Mouse (Mus musculus) hindbrain, embryonic 13.5 days (tissue): ENCODE data around the gene Dohh. TPM values are rescaled to one million over a fixed set of nuclear protein-coding genes. Genes with fewer than 3 reads are reported as not detected.
A peak's percentile ranks its signal among the peaks of the same experiment; 100 is the strongest.

Source experiments
- ATAC-seq: fragments of 200-750 bp; cut with Nextera tagmentation; 2 replicates; pipeline ENCODE4 v1.8.0; 2017; ENCODE audit warnings: moderate TSS enrichment; ENCODE audit not compliant: low FRiP score
- H3K27ac ChIP-seq: fragments of 300-500 bp; sonication (generic); 2 replicates; pipeline ENCODE4 v1.5.1; 2015; ENCODE audit warnings: inconsistent platforms, mild to moderate bottlenecking, moderate library complexity
- H3K27me3 ChIP-seq: fragments of 300-500 bp; sonication (generic); 2 replicates; pipeline ENCODE4 v1.6.1; 2015; ENCODE audit warnings: mild to moderate bottlenecking, inconsistent platforms
- H3K36me3 ChIP-seq: fragments of 300-500 bp; sonication (generic); 2 replicates; pipeline ENCODE4 v1.6.1; 2015; ENCODE audit warnings: mild to moderate bottlenecking, inconsistent platforms
- H3K4me1 ChIP-seq: fragments of 300-500 bp; sonication (generic); replicated peaks from 2 replicates; pipeline ENCODE4 v1.6.1; 2015; ENCODE audit warnings: inconsistent platforms
- H3K4me2 ChIP-seq: fragments of 300-500 bp; sonication (generic); 2 replicates; pipeline ENCODE4 v1.6.1; 2015; ENCODE audit warnings: inconsistent platforms, mild to moderate bottlenecking, moderate library complexity
- H3K4me3 ChIP-seq: fragments of 300-500 bp; sonication (generic); 2 replicates; pipeline ENCODE4 v1.5.1; 2015; ENCODE audit warnings: mild to moderate bottlenecking, inconsistent platforms
- H3K9ac ChIP-seq: fragments of 300-500 bp; sonication (generic); 2 replicates; pipeline ENCODE4 v1.6.1; 2015; ENCODE audit warnings: mild to moderate bottlenecking, inconsistent platforms
- H3K9me3 ChIP-seq: fragments of 300-500 bp; sonication (generic); 2 replicates; pipeline ENCODE4 v1.6.1; 2016; ENCODE audit warnings: inconsistent platforms
- WGBS: fragments of 180-500 bp; shearing (Covaris S2); methylation state at CpG from one replicate; pipeline ENCODE4 v1.1.7; 2015; 5-methylcytosine and 5-hydroxymethylcytosine counted together
- polyA plus RNA-seq: library from polyadenylated mRNA; unstranded; fragments of >200 nt; fragmentation: Nextera tagmentation; extraction: Ambion mirVana; gene quantifications from 2 replicates; pipeline ENCODE4 v1.2.1, GENCODE M21; 2015

The Dohh gene
- polyA plus RNA-seq, 1 experiment from 2014 or later = 72.1 TPM

DNA sequence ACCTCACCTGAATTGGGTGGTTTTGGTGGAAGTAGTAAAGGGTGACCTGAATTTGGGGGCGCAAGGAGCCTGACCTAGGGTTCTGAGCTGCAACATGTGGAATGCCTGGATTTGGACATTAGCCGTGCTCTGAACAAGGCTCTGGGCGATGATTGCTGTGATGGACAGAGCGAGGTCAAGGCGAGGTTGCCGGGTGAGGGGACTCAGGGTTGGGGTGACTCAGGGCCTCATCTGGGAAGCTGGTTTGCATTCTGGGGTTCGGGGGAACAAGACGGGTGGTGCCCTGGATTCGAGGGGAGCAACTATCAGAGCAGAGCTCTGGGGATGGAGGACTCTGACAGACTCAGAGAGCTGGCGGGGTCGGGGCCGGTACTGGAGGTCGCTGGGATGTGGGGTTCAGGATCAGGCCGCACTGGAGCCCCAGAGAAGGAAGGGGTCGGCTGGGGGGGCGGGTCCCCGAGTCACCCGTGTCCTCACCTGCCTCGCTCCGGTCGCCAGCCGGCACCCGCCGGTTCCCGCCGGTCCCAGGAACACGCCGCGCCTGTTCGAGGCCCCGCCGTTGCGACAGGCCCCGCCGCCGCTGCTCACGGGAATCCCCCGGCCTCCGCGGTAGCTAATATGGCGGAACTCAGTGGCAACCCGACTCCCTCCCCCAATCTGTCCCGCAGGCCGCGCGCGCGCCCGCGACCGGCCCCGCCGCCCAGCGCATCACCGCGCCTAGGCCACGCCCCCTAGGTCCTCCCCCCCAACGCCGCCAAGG lies 6.3 kb upstream of the Dohh start, which contains the start of gene Fzr1:
TSS of gene Fzr1 (minus strand) at position 724 of the 760 bp plus-strand sequence.
- H3K9ac ChIP-seq = peak within 1 kb of the TSS; percentile 95
- peak; percentile 76 for ATAC-seq
- H3K4me1 ChIP-seq = peaks cover 37% of the 10 kb centered on the region
- H3K27me3 ChIP-seq = no peaks in the 10 kb centered on the region
- peak within 1 kb of the TSS; percentile 85 for H3K27ac ChIP-seq
- no peaks in the 10 kb centered on the region for H3K9me3 ChIP-seq
- peak within 1 kb of the TSS; percentile 92 for H3K4me2 ChIP-seq
- peak within 1 kb of the TSS; percentile 74 for H3K4me3 ChIP-seq
- peaks cover 28% of the 10 kb centered on the region for H3K36me3 ChIP-seq
- under 1% methylated on average over 58 of the region's 59 CpGs for WGBS

DNA sequence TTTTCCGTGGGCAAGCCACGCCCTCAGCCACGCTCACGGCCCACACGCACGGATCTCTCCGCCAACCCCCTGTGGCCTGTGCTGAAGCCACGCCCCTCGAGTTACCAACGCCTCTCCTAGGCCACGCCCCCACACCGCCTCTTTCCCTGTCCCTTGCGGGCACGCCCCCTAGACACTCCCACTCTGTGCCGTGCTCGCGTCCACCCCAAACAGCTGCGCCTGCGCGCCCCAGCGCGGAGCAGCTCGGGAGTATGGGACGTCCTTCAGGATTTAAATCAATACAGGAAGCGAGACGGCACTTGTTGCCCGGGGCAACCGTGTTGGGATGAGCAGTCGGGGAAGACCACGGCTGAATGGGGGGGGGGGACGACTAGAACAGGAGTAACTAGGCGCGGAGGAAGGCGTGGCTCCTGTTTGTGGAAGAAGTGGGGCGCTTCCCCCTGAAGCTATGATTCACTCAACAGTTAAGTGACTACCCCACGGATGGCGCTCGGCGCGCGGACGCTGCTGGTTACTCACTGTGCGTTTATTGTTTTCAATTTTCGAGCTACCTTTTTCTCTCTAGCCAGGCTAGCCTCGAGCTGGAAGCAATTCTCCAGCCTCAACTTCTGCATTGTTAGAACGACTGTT lies 5.6 kb upstream of the Dohh start:
- WGBS = under 1% methylated on average over 46 of the region's 46 CpGs
- Histone ChIP-seq H3K36me3 (peaks cover 21% of the 10 kb centered on the region), H3K27ac (peak overlapping the region; percentile 85), H3K4me3 (peak overlapping the region; percentile 74), H3K4me2 (peak overlapping the region; percentile 92), H3K9me3 (no peaks in the 10 kb centered on the region), H3K9ac (peak overlapping the region; percentile 95), H3K4me1 (peaks cover 37% of the 10 kb centered on the region), H3K27me3 (no peaks in the 10 kb centered on the region)
- ATAC-seq = peak; percentile 96

DNA sequence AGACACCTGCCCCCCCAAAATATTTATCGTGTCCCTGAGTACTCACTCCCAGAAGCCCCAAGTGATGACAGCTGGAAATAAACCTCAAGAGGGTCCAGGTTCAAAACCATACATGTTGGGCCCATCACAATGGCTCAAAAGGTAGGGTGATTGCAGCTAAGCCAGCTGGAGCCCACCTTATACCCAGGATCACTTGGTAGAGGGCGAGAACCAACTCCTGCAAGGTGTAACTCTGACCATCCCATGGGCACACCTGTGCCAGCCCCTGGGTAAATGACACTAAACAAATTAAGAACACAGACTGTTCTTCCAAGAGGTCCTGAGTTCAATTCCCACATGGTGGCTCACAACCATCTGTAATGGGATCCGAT lies 5.1 kb upstream of the Dohh start:
- H3K4me3 ChIP-seq = peak overlapping the region; percentile 74
- 0 out of 2 replicates have a peak, but pooled peaks have one; percentile 3 for ATAC-seq
- WGBS = 63% methylated on average over 3 of the region's 3 CpGs
- H3K4me1 ChIP-seq = peaks cover 34% of the 10 kb centered on the region
- peak overlapping the region; percentile 92 for H3K4me2 ChIP-seq
- peak overlapping the region; percentile 95 for H3K9ac ChIP-seq
- H3K9me3 ChIP-seq = no peaks in the 10 kb centered on the region
- H3K27ac ChIP-seq = peak overlapping the region; percentile 85
- H3K36me3 ChIP-seq = peaks cover 16% of the 10 kb centered on the region
- no peaks in the 10 kb centered on the region for H3K27me3 ChIP-seq

DNA sequence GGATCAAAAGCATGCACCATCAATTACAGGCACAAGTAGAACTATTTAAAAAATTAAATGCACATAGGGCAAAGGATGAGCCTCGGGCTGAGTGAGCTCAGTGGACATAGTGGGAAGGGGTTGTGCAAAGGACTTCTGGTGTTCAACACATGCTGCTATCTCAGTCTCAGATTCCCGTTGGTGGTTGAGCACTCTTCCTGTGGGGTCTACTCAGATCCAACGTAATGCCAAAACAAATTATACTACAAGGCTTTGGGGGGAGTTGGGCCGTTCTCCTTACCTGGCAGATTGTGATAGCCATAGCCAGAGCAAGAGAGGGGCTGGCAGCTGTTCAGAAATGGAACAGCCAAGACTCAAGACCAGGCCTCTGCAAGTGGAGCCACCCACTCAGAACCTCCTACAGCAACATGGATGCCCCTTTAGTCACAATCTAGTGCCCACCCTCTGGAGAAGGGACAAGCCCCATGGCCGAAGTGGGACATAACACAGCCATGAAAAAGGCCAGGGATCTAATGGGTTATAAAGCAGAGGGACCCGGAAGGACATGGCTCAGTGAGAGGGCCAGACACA lies 4.3 kb upstream of the Dohh start:
- Histone ChIP-seq H3K36me3 (peaks cover 14% of the 10 kb centered on the region; the same call in 1 of the 2 replicates), H3K9ac (no peak overlapping the region), H3K27me3 (no peaks in the 10 kb centered on the region), H3K4me1 (peaks cover 37% of the 10 kb centered on the region), H3K4me3 (no peak overlapping the region), H3K27ac (no peak overlapping the region), H3K9me3 (no peaks in the 10 kb centered on the region), H3K4me2 (no peak overlapping the region)
- no peak for ATAC-seq
- WGBS = 95% methylated on average over 6 of the region's 6 CpGs

DNA sequence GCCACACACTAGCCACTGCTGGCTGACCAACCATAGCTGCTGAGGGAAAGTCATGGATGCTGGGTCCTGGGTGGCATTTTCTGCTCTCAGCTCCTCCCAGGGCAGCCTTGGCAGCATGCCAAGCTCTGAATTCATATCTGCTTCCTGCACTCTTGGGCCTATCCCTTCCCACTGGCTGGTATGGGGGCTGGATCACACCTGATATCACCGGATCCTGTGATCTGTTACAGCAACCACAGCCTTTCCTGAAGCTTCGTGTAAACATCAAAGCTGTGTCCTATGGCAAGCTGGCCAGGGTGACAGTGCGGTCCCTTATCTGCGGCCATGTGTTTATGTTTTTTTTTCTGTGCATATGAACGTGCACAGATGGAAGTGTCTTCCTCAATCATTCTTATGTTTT lies 2.2 kb upstream of the Dohh start:
- no peaks in the 10 kb centered on the region for H3K27me3 ChIP-seq
- no peak overlapping the region for H3K4me2 ChIP-seq
- no peak overlapping the region for H3K4me3 ChIP-seq
- H3K9ac ChIP-seq = peak overlapping the region; percentile 39; the same call in 1 of the 2 replicates
- H3K4me1 ChIP-seq = peaks cover 32% of the 10 kb centered on the region
- H3K27ac ChIP-seq = 0 out of 2 replicates have a peak overlapping the region, but pooled peaks have one; percentile 5
- 92% methylated on average over 5 of the region's 5 CpGs for WGBS
- ATAC-seq = no peak
- peaks cover 13% of the 10 kb centered on the region for H3K36me3 ChIP-seq
- H3K9me3 ChIP-seq = no peaks in the 10 kb centered on the region

DNA sequence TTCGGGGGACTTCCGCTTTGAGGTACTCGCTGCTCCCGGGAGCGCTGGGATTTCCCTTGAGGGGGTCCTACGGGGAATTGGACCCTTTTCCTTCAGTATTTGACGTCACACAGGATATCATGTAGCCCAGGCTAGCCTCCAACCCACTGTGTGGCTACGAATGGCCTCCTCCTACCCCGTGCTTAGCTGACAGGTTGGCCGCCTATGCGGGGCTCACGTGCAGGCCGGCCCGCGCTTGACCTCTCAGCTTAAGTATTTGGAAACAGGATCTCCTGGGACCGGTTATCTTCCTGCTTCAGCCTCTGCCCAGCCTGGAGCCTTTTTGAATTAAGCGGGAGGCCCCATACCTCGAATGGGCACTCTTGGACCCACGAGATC lies 366 bp downstream of the Dohh start:
- Histone ChIP-seq H3K4me1 (peaks cover 23% of the 10 kb centered on the region), H3K4me3 (peak overlapping the region; percentile 96), H3K36me3 (peaks cover 34% of the 10 kb centered on the region), H3K9me3 (no peaks in the 10 kb centered on the region), H3K27me3 (no peaks in the 10 kb centered on the region), H3K9ac (peak overlapping the region; percentile 90), H3K4me2 (peak overlapping the region; percentile 95), H3K27ac (peak overlapping the region; percentile 90)
- under 1% methylated on average over 19 of the region's 19 CpGs for WGBS
- ATAC-seq = peak; percentile 34

DNA sequence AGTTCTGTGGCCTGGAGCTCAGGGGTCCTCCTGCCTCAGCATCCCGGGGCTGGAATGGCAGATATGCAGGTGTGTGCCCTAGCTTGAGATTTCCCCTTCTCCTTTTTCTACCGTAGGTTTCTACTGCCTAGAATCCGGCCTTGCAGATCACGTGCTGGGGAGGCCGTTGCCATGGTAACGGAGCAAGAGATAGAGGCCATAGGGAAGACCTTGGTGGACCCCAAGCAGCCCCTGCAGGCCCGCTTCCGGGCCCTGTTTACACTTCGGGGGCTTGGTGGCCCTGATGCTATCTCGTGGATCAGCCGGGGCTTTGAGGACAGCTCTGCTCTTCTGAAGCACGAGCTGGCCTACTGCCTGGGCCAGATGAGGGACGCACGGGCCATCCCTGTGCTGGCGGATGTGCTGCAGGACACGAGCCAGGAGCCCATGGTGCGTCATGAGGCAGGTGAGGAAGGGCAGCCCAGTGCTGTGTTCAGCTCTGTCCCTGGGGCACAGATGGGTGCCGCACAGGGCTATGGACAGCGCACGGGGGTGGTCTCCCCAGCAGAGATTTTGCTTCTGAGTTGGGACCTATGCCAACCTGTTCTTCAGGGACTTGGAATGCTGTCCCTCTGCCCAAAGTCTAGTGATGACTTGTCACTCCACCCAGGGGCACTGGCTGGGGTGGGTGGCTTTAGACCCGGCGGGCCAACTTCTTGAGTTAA lies 1.5 kb downstream of the Dohh start:
- no peaks in the 10 kb centered on the region for H3K27me3 ChIP-seq
- peak overlapping the region; percentile 95 for H3K4me2 ChIP-seq
- no peak for ATAC-seq
- H3K4me3 ChIP-seq = peak overlapping the region; percentile 96
- H3K9me3 ChIP-seq = no peaks in the 10 kb centered on the region
- peaks cover 36% of the 10 kb centered on the region for H3K36me3 ChIP-seq
- no peak overlapping the region for H3K27ac ChIP-seq
- peaks cover 27% of the 10 kb centered on the region for H3K4me1 ChIP-seq
- WGBS = 84% methylated on average over 22 of the region's 22 CpGs
- peak overlapping the region; percentile 90 for H3K9ac ChIP-seq

DNA sequence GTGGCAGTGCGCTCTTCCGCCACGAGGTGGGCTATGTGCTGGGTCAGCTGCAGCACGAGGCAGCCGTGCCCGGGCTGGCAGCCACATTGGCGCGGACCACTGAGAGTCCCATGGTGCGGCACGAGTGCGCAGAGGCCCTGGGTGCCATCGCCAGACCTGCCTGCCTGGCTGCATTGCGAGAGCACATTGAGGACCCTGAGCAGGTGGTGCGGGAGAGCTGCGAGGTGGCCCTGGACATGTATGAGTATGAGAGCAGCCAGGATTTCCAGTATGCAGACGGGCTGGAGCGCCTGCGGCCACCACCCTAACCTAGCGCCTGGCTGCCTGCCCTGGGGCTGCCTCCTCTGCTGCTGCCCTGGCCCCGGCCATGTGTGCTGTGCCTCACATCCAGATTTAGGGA lies 3.5 kb downstream of the Dohh start:
- WGBS = 95% methylated on average over 20 of the region's 20 CpGs
- Histone ChIP-seq H3K9ac (no peak overlapping the region), H3K4me1 (peaks cover 29% of the 10 kb centered on the region), H3K9me3 (no peaks in the 10 kb centered on the region), H3K4me3 (no peak overlapping the region), H3K27ac (no peak overlapping the region), H3K27me3 (no peaks in the 10 kb centered on the region), H3K36me3 (peaks cover 41% of the 10 kb centered on the region), H3K4me2 (no peak overlapping the region)
- ATAC-seq = no peak

DNA sequence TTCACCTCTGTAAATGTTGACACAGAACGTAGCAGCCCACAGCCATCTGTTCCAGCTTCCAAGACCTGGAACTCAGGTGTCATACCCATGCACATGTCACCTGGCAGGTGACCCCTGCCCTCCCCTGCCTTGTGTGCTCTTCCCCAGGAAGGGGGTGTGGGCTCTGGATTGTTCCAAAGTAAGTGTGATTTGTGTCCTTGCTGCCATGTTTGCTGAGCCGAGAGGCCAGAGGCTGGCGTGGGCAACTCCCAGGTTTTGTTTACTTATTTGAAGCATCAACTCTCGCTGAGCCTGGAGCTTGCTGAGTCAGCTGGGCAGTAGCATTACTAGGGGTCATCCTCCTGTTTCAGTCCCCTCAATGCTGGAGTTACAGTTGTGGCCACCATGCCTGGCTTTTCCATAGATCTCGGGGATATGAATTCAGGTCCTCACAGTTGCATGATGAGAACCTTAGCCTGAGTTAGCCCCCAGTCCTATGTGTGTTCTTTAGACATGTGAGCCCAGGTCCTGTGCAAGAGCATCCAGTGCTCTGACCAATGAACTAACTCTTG lies 4.4 kb downstream of the Dohh start, which contains the start of gene Gm48552:
TSS of gene Gm48552 (plus strand) at position 501 of the 551 bp plus-strand sequence.
- no peak within 1 kb of the TSS for H3K4me3 ChIP-seq
- H3K4me1 ChIP-seq = peaks cover 38% of the 10 kb centered on the region
- 0 out of 2 replicates have a peak within 1 kb of the TSS, but pooled peaks have one; percentile 52 for H3K27ac ChIP-seq
- peaks cover 41% of the 10 kb centered on the region for H3K36me3 ChIP-seq
- H3K4me2 ChIP-seq = no peak within 1 kb of the TSS
- H3K9ac ChIP-seq = peak within 1 kb of the TSS; percentile 55; the same call in 1 of the 2 replicates
- WGBS = 83% methylated on average over 5 of the region's 5 CpGs
- ATAC-seq = no peak
- no peaks in the 10 kb centered on the region for H3K9me3 ChIP-seq
- 0 out of 2 replicates have a peak, but pooled peaks cover 2% of the 10 kb centered on the region for H3K27me3 ChIP-seq

DNA sequence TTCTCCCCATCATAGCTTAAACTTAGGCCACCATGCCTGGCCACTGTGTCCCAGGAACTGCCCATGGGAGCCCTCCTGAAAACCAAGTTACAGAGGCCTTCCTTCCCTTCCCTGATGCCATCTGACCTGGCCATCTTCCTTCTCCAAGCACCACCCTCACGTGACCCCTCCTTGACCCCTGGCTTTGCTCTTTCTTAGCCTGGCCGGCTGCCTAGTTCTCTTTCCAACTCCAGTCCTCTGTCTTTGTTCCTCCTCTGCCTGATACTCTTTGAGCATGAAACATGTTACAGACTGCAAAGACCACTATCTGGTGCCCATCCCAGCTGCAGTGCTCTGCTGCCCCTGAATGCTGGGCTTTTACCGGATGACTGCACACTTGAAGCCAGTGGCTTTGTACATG lies 5.1 kb downstream of the Dohh start:
- Histone ChIP-seq H3K4me3 (no peak overlapping the region), H3K36me3 (peaks cover 41% of the 10 kb centered on the region), H3K27me3 (0 out of 2 replicates have a peak, but pooled peaks cover 2% of the 10 kb centered on the region), H3K27ac (0 out of 2 replicates have a peak overlapping the region, but pooled peaks have one; percentile 52), H3K9me3 (no peaks in the 10 kb centered on the region), H3K9ac (peak overlapping the region; percentile 55; the same call in 1 of the 2 replicates), H3K4me2 (no peak overlapping the region), H3K4me1 (peaks cover 43% of the 10 kb centered on the region)
- ATAC-seq = no peak
- 43% methylated on average over 3 of the region's 3 CpGs for WGBS

DNA sequence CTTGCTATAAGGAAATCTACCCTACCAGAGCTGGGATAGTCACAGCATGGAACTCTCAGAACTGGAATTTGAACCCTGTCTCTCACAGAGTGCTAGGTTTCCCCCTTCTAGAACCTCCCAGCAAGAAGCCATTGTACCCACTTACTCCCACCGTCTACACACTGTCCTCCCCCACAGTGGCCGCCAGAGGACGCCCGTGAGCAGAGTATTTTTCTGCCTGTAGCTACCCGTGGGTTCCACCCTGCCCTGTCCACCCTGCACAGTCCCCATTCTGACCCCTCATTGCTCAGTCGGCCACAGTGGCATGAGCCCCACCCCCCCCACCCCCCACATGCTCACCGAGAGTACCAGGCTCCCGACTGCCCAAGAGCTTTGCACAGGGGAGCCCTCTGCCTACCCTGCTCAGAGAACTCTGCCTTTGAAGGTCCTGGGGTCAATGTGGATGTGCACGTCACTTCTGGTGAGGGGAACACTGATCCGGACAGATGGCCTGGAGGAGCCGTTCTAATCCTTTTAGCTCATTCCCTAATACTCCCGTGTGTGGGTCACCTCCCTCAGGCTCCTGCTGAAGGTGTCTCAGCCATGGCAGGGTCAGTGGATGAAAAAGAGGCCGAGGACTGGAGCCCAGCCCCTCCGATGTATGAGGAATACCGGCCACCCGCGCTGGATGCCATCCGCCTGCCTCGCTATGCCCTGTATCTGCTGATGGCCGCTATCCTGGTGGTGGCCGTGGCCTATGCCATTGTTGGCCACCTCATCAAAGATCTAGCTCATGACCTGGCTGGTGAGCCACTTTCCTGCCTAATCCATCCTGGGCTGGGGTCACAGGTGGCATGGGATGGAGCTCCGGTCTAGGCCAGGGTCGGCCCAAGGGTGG lies 5.8 kb downstream of the Dohh start:
- peak; percentile 19; the same call in 1 of the 2 replicates for ATAC-seq
- Histone ChIP-seq H3K4me1 (peaks cover 37% of the 10 kb centered on the region), H3K4me3 (no peak overlapping the region), H3K9me3 (no peaks in the 10 kb centered on the region), H3K27ac (0 out of 2 replicates have a peak overlapping the region, but pooled peaks have one; percentile 52), H3K9ac (peak overlapping the region; percentile 55; the same call in 1 of the 2 replicates), H3K27me3 (0 out of 2 replicates have a peak, but pooled peaks cover 2% of the 10 kb centered on the region), H3K36me3 (peaks cover 41% of the 10 kb centered on the region), H3K4me2 (no peak overlapping the region)
- 61% methylated on average over 23 of the region's 23 CpGs for WGBS
